Comparison of ENCODE assay signal across 8 mouse cellular contexts in the genomic region with DNA sequence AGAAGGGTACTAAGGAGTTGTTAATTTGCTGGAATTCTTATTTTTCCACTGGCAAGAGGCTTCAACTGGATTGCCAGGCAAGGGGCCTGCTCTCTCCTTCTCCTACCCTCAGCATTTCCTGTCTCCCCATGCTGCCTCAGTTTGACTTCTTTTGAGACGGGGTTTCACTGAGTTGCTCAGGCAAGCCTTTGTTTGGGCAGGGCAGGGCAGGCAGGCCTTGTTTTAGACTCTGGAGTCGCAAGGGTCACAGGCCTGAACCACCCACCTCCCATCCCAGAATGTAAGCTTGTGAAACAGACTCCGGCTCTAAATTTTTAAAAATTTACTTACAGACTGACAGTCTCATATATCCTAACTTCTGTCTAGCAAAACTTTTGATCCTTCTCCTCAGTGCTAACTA. TPM values are rescaled to one million over a fixed set of nuclear protein-coding genes. Genes with fewer than 3 reads are reported as not detected.
DNase-seq lines count a peak whose midpoint lies in the region; ATAC-seq and TF ChIP-seq lines count a peak whose summit lies in the region.

No protein-coding gene starts in this region.

- H3K27me3 ChIP-seq in kidney, adult 2 months (replicated peaks; ENCODE audit: control insufficient read depth, insufficient read depth, low read length), result no peaks in the 10 kb centered on the region
- H3K27me3 ChIP-seq in hindbrain, postnatal 0 days (ENCODE audit: insufficient read depth, low read length), result no peaks in the 10 kb centered on the region
- no peaks in the 10 kb centered on the region for H3K27me3 ChIP-seq in midbrain, postnatal 0 days (ENCODE audit: insufficient read depth, low read length)

- H3K27ac ChIP-seq in kidney, adult 2 months (ENCODE audit: insufficient read depth, low read depth, low read length), result peak overlapping the region; percentile 97
- peak overlapping the region; percentile 100 for H3K27ac ChIP-seq in hindbrain, postnatal 0 days
- peak overlapping the region; percentile 97 for H3K27ac ChIP-seq in midbrain, postnatal 0 days (ENCODE audit: low read depth, low read length)

- no peak for TF ChIP-seq POLR2A in kidney, adult 2 months (IDR thresholded peaks at IDR 0.05; ENCODE audit: low read depth, low read length)
- TF ChIP-seq POLR2A in brain, embryonic 14.5 days (IDR thresholded peaks at IDR 0.05; ENCODE audit: borderline replicate concordance, extremely low read depth, insufficient read depth, insufficient read length, poor library complexity, severe bottlenecking), result no peak

- peak overlapping the region; percentile 79; the same call in 1 of the 2 replicates for H3K4me2 ChIP-seq in hindbrain, postnatal 0 days (ENCODE audit: low read depth, low read length)
- H3K4me2 ChIP-seq in midbrain, postnatal 0 days (ENCODE audit: low read depth, low read length, poor library complexity, severe bottlenecking), result no peak overlapping the region

- no peaks in the 10 kb centered on the region for H3K9me3 ChIP-seq in hindbrain, postnatal 0 days (ENCODE audit: low read length)
- H3K9me3 ChIP-seq in midbrain, postnatal 0 days (ENCODE audit: low read length), result no peaks in the 10 kb centered on the region

- no peak overlapping the region; the same call in 1 of the 2 replicates for H3K9ac ChIP-seq in hindbrain, postnatal 0 days (replicated peaks; ENCODE audit: low read length)
- H3K9ac ChIP-seq in midbrain, postnatal 0 days (replicated peaks; ENCODE audit: low read length, poor library complexity, severe bottlenecking), result no peak overlapping the region

- no peak overlapping the region for H3K4me3 ChIP-seq in kidney, adult 2 months (ENCODE audit: insufficient read depth, low read depth, low read length)
- no peak overlapping the region for H3K4me3 ChIP-seq in hindbrain, postnatal 0 days (ENCODE audit: low read length)
- H3K4me3 ChIP-seq in midbrain, postnatal 0 days (ENCODE audit: low read depth, low read length), result no peak overlapping the region

- no peak for ATAC-seq in hindbrain, postnatal 0 days
- ATAC-seq in midbrain, postnatal 0 days (ENCODE audit: low FRiP score), result no peak

- no peak for DNase-seq in kidney, adult 2 months
- DNase-seq in kidney, adult 11 months, result no peak
- peak; percentile 20 for DNase-seq in brain, embryonic 14.5 days (ENCODE audit: low read depth)
- no peak for DNase-seq in hindbrain, postnatal 0 days (ENCODE audit: low spot score)
- DNase-seq in midbrain, postnatal 0 days (ENCODE audit: low spot score), result no peak
- no peak for DNase-seq in cerebellum, adult 9-10 months
- no peak for DNase-seq in right cerebral cortex, postnatal 10 days (ENCODE audit: low spot score in 2 of 2)
- no peak for DNase-seq in adrenal gland, adult 18-20 months (ENCODE audit: low spot score in 2 of 2)

- H3K36me3 ChIP-seq in kidney, adult 2 months (ENCODE audit: control insufficient read depth, insufficient read depth, low read length), result peaks cover 13% of the 10 kb centered on the region
- H3K36me3 ChIP-seq in hindbrain, postnatal 0 days (ENCODE audit: insufficient read depth, low read length), result no peaks in the 10 kb centered on the region
- H3K36me3 ChIP-seq in midbrain, postnatal 0 days (ENCODE audit: insufficient read depth, low read length), result no peaks in the 10 kb centered on the region

- TF ChIP-seq CTCF in kidney, adult 2 months (conservative IDR thresholded peaks at IDR 0.05; ENCODE audit: insufficient read depth, insufficient read length, low read depth, low read length), result no peak
- no peak for TF ChIP-seq CTCF in brain, embryonic 14.5 days (IDR thresholded peaks at IDR 0.05; ENCODE audit: borderline replicate concordance, extremely low read depth, insufficient read depth, insufficient read length)
- TF ChIP-seq CTCF in hindbrain, postnatal 0 days (IDR thresholded peaks at IDR 0.05; ENCODE audit: low read depth), result no peak
- no peak for TF ChIP-seq CTCF in midbrain, postnatal 0 days (IDR thresholded peaks at IDR 0.05)

- H3K4me1 ChIP-seq in kidney, adult 2 months (ENCODE audit: control insufficient read depth, insufficient read depth, low read length), result peaks cover 11% of the 10 kb centered on the region
- H3K4me1 ChIP-seq in hindbrain, postnatal 0 days (ENCODE audit: insufficient read depth, low read length), result 0 out of 2 replicates have a peak, but pooled peaks cover 5% of the 10 kb centered on the region
- H3K4me1 ChIP-seq in midbrain, postnatal 0 days (ENCODE audit: insufficient read depth, low read length), result no peaks in the 10 kb centered on the region

- WGBS in kidney, adult 2 months, result 38% methylated on average over 3 of the region's 3 CpGs
- 34% methylated on average over 3 of the region's 3 CpGs for WGBS in hindbrain, postnatal 0 days
- 44% methylated on average over 3 of the region's 3 CpGs for WGBS in midbrain, postnatal 0 days

RNA-seq across cellular contexts. Expression of gene Hspa8, which starts 1.7 kb away (rescaled TPM):
- polyA plus RNA-seq in kidney, adult 2 months (2012; rRNA removed), result 3,384 and 3,621 TPM in 2 replicates
- polyA plus RNA-seq in brain, embryonic 14.5 days (2012; rRNA removed), result 2,783 and 3,166 TPM in 2 replicates
- total RNA-seq in hindbrain, postnatal 0 days (2014; rRNA removed), result 3,796 and 3,887 TPM in 2 replicates
- polyA plus RNA-seq in hindbrain, postnatal 0 days (2015; fragmentation: Nextera tagmentation; extraction: Ambion mirVana), result 2,316 and 2,371 TPM in 2 replicates
- 3,665 and 4,346 TPM in 2 replicates for total RNA-seq in midbrain, postnatal 0 days (2014; rRNA removed)
- polyA plus RNA-seq in midbrain, postnatal 0 days (2015; fragmentation: Nextera tagmentation; extraction: Ambion mirVana), result 2,467 and 2,499 TPM in 2 replicates
- 1,000 to 10,000 TPM; 3,946 to 4,032 TPM for total RNA-seq in adrenal gland, adult 18-20 months (2021)
